Mouse (Mus musculus) layer of hippocampus, postnatal 10 days (tissue): ENCODE data around the gene Gm49396. TPM values are rescaled to one million over a fixed set of nuclear protein-coding genes. Genes with fewer than 3 reads are reported as not detected.

Source experiments
- DNase-seq, 2 experiments: peaks; one replicate each; pipeline ENCODE4 v3.0.0; 2021; ENCODE audit warnings: low spot score in 2 of 2
- long read RNA-seq: library from polyadenylated mRNA; stranded (forward); transcript quantifications from one replicate; pipeline ENCODE4 v2.0.0, GENCODE M21; 2023
- total RNA-seq, 2 experiments: library from RNA; stranded (reverse); gene quantifications; 2 replicates each; pipeline ENCODE4 v1.2.3; 2021

Gene Gm49396
- total RNA-seq: 1 to 10 TPM; 4.8 to 5.8 TPM
- long read RNA-seq, partial matches to known transcripts: 2 of 10 reads
- long read RNA-seq, other reads (novel, unspliced or antisense): 8 of 10 reads

GRCm38 (mm10) chr7:30563117-30563905 is at the start of gene Gm49396, which contains the start of the genes U2af1l4 and Psenen:
Gene Gm49396 (plus strand): TSS chr7:30563344.
Gene U2af1l4 (plus strand): TSS chr7:30563301.
Gene Psenen (minus strand): TSS chr7:30563627.
- DNase-seq: peak; percentile 93 to 96

DNA sequence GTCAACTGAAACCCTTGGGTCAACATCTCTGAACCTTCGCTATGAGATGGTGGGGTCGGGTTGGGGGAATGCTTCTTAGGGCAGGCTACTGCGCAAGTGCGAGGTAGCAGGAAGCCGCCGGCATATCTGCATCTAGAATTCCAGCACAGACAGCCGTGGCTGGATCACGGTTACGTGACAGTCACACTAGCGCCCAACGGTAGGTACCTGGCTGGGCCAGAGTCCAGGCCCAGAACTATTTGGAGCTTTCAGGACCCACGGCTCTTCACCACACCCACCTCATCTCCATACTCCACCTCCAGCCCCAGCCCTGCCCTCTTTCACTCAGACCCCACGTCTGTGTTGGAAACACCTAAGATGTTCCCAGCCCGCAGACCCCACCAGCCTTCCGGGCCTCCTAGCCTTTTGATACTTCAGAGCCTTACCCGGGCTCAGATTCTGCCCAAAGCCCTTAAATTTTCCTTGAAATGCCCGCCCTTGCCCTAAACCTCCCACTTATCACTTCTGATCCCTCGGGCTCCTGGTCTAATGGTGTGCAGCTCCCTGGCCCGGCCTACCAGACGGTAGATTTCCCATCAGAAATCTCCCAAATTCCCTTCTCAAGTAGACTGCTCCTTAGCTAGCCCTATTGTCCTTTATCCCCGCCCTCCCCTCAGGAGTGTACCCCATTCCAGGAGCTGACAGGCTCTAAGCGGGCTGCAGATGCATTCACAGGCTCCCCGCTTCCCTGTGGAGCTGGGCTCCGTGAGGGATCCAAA is 48.0 kb upstream of the Gm49396 start:
- no peak for DNase-seq

DNA sequence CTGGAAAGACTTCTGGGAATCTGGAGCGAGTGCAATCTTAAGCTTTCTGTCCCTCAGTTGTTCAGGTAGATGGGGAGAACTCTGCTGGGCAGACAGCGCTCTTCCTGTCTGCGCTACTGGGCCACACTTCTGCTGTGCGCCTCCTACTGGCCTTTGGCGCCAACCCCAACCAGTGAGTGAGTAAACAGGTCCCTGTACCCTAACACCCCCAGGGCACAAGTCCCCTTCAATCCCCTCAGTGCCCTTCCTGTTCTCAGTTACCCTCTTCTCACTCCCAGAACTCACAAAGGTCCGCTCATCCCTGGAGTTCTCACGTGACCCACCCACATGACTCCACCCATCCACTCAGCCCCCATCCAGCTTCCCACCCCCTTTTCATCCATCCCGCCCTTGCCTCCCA is 44.8 kb upstream of the Gm49396 start:
- DNase-seq: no peak

- no peak for DNase-seq
Measured at GRCm38 (mm10) chr7:30520396-30520795, 42.7 kb upstream of the Gm49396 start.

GRCm38 (mm10) chr7:30520856-30521255 is 42.3 kb upstream of the Gm49396 start:
- no peak for DNase-seq

DNA sequence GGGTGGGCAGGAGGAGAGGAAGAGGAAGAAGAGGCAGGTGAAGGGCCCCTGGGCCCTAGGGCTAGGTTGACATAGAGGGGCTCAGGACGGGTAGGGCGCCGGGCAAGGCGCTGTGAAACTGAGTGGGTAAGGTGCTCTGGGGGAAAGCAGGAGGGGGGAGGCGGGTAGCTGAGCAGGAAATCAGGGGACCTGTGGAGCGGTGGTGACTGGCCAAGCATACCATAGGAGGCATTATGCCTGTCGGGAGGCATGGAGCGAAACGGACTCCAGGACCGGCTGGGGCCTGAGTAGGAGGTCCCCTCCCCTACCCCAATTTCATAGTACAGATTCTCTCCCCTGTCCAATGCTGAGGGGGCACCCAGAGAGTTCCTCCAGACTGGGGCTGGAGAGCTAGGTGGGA is 40.3 kb upstream of the Gm49396 start:
- no peak for DNase-seq

DNA sequence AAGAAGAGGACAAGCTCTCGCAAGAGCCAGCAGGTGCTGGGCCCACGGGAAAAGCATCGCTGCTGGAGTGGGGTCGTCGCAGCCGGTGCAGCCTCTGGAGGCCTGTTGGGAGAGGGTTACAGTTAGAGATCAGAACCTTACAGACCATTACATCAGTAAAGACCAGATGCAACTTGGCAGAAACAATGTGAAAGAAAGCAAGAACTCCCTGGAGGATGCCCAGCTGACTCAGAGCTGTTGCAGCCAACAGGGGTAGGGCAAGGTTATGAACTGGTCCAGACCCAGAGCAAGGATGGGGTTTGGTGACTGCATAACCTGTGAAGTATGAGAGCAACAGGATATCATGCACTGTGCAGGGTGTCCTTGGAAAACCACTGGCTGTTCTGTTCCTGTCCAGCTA is 38.7 kb upstream of the Gm49396 start:
- DNase-seq: no peak

DNA sequence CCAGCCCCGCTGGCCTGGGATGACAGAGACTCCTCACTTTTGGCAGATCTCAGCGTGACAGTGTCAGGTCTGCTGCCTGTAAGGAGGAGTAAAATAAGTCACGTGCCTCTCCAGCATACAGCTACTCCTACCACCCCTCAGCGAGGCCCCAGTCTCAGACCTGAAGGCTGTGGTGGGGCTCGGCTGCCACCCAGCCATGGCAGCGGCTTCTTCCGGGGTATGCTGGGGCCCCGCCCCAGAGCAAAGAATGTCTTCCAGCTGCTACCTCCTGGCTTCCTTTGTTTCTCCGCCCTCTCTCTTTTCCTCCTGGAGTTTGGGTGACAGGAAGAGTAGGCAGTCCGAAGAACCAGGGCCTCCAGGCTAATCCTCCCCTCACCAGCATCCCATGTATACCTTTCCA is 37.2 kb upstream of the Gm49396 start:
- DNase-seq: no peak

DNA sequence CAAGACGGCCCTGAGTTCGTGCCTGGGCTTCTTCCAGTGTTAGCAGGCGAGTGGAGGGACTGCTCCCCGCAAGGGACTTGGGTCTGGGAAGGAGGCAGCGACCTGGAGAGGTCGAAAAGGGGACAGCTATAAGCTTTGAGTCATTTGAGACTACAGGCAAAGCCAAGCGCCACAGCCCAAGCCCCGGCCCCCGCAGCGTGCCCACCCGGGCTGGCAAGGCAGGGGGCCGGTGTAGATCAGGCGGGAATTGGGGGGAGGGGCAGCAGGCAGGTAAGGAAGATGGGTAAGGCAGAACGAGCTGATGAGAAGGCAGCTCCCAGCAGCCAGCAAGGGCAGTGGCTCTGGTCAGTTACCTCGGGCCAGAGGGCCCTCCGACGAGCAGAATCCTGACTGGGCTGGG is 36.7 kb upstream of the Gm49396 start:
- DNase-seq: no peak

DNA sequence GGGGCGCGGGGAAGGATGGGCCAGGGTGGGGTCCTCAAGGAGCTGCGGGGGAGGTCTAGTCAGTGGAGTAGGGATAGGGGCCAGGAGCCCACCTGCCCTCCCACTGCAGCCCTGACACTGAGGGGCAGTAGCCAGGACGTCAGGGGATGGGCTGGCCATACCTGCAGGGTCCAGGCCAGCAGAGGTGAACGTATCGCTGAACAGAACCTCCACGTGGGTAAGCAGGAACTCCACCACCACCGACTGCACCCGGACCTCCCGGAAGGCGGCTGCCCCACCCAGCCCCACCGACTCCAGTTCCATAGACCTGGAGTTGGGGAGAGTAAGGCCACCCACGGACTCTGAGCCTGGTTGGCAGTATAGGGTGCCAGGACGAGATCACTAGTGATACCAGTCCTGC is 36.2 kb upstream of the Gm49396 start:
- no peak for DNase-seq

- DNase-seq: no peak
Measured at GRCm38 (mm10) chr7:30531291-30531815, 31.8 kb upstream of the Gm49396 start.

- no peak for DNase-seq
Measured at GRCm38 (mm10) chr7:30532931-30533330, 30.2 kb upstream of the Gm49396 start.

GRCm38 (mm10) chr7:30533941-30534632 is 29.1 kb upstream of the Gm49396 start:
- peak; percentile 44 to 59 for DNase-seq

DNA sequence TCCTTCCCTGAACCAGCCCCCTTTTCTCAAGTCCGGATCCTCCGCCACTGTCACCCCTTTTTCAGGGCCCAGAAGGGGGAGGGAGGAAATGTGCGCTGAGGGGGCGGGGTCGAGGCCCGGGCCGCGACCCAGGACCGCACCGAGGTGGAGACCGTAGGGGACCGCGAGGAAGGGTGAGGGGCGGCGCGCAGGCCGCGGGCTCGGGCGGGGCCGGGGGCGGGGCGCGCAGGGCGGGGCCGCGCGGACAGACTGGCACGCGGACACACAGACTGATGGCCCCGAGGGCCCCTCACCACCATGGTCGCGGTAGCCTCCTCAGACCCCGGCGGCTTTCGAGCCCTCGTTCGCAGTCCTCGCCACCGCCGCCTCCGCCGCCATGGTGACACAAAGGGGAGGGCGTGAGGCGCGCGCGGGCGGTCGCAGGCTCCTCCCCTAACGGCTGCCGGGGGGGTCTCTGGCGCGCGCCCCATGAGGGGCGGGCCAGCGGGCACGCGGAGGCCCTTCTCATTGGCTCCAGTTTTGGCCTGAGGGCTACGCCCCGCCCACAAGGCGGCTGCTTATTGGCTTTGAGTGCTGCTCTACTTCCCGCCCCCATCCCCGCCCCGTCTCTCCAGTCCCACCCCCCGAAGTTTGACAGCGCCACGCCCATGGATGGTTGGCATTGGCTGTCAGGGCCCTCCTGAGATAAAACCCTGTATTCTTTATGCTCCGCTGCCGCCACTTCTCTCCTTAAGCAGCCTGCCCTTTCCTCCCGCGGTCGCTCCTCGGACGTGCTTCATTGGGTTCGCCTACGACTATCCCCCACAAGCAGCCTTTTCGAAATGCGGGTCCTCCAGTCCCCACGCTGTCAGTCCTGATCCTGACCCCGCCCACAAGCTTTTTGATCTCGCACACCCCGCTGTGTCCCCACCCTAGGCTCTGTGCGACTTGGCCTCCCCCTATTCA is 28.2 kb upstream of the Gm49396 start, which contains the start of gene Arhgap33:
Gene Arhgap33, minus strand, starts transcription at position 428 of the 945 bp plus-strand sequence.
- DNase-seq: peak; percentile 96 to 98

DNA sequence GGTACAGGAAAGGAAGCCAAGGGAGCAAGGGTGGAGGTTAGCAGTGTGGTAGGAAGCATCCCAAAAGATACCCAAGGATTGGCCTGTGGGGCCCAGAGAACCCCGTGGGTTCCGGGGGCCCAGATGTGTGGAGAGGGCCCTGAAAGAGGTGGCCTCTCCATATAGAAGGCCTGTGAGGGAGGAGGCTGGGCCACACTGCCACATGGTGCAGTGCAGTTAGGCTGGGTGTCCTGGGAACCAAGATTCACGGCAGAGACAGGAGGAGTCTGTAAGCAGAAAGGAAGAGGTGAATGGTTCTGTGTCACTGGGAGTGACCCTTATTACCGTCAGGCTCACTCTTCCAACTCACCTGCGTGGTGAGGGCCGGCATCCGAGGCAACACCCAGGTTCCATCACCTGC is 22.6 kb upstream of the Gm49396 start:
- DNase-seq: no peak

DNA sequence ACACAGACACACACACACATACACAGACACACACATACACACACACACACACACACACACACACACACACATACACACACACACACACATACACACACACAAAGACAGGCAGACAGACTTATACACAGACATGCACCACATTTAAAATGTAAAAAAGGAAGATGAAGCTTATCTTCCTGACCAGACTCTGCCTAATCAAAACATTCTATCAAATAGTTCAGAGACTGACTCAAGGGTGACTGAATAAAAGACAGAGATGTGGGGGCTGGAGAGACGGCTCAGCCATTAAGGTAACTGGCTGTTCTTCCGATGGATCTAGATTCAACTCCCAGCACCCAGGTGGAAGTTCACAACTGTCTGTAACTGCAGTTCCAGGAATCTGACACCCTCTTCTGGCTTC is 18.8 kb upstream of the Gm49396 start:
- no peak for DNase-seq

- DNase-seq: no peak
Measured at GRCm38 (mm10) chr7:30549880-30550279, 13.3 kb upstream of the Gm49396 start.

DNA sequence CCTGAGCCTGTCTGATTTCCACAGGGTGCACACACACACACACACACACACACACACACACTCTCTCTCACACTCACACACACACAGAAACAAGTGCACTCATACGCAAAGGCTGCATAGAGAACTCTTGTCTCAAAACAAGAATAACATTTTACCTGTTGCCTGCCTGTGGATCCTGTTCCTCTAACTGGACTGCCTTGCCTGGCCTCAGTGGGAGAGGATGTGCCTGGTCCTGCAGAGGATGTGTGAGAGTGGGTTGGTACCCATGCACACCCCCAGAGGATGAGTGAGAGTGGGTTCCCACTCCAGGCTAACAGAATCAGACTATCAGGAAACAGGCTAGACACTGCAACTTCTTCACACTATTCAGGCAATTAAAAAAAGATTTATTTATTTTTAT is 12.5 kb upstream of the Gm49396 start:
- DNase-seq: no peak

DNA sequence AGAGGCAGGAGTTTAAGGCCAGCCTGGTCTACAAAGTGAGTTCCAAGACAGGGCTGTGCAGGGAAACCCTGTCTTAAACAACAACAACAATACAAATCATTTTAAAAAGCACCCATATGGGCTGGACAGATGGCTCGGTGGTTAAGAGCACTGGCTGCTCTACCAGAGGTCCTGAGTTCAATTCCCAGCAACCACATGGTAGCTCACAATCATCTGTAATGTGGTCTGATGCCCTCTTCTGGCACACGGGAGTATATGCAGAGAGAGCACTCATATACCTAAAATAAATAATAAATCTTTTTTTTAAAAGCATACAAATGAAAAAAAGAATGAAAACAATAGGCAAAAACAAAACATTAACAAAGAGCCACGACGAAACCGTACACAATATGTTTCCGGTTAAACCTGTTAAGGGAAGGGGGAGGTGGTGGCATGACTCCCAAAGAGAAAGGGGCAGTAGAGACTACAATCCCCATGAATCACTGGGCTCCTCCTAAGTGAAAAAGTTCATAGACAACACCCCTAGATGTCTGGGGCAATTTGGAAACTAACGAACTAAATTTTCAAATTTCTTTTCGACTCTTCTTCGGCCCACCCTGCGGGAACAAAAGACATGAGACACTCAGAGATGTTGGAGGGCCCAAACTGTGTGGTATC is 11.6 kb upstream of the Gm49396 start:
- no peak for DNase-seq
